Mouse (Mus musculus): ENCODE measurements around the gene Pfkl. TPM values are rescaled to one million over a fixed set of nuclear protein-coding genes. Genes with fewer than 3 reads are reported as not detected.
"Not testable (repeated sequence)": the region's sequence is repeated elsewhere in the genome, so short reads cannot be mapped to it uniquely, and the experiment has no call there.

Gene Pfkl
- polyA plus RNA-seq, 1 experiment from 2014 or later: 131 TPM

DNA sequence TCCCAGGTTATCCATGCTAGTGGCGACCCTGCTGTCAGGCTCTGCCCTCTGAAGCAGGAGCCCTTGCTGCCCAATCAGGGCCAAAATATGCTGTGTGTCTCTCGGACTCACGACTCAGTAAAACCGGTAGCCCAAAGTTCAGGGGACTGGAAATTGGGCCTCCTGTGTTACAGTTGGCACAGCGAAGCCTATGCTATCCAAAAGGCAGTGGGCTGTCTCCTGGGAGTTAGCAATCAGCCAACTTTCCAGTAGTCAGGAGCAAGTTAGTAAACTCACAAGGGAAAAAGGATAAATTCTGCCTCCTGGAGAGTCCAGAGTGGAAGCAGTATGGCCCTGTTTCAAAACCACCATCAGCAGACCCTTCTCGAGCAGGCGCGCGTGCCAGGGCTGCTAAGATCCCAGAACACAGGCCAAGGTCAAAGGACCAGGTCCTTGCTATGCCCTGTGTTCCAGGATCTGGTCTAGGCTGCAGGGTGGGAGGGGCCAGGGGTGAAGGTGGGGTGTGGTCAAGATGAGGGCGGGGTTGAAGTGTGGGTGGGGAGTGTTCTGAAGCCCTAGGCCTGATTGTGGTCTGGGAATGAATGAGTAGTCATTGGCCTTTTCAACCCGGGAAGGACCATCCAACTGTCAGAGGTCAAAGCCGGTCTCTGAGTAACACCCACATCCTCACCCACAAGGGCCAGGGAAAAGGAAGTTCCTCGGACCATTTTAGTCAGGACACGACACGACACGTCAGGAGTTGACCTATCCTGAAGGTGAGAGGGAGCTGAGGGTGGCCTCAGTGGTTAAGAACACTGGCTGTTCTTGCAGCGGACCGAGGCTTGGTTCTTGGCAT is 3.0 kb upstream of the Pfkl start:
- in situ Hi-C loops (cut with MboI; ENCODE audit: low pct_unique_long_range_greater_than_20kb): no loop called here
- no peak for ATAC-seq
- CTCF ChIA-PET: no interaction called here
- no peak for DNase-seq (ENCODE audit: low read depth, low spot score)
- POLR2A ChIA-PET: interaction anchor here (0.7 kb wide), 1 partner anchor 408 kb away, joined by 3 read pairs; no protein-coding TSS in a partner anchor
- H3K27me3 ChIP-seq: no peaks in the 10 kb centered on the region
- no peak for TF ChIP-seq CTCF (IDR thresholded peaks at IDR 0.05)

- DNase-seq (ENCODE audit: low read depth, low spot score); in situ Hi-C loops (cut with MboI; ENCODE audit: low pct_unique_long_range_greater_than_20kb); ATAC-seq; H3K27me3 ChIP-seq: not testable (repeated sequence)
- POLR2A ChIA-PET: interaction anchor here (0.5 to 2.9 kb wide), 2 partner anchors 8 to 719 kb away, joined by 3 to 8 read pairs; no protein-coding TSS in a partner anchor
- CTCF ChIA-PET: interaction anchor here (1.2 to 2.3 kb wide), 2 partner anchors 8 to 17 kb away, joined by 4 to 8 read pairs; no protein-coding TSS in a partner anchor
Measured at GRCm38 (mm10) chr10:78011116-78011515, 1.2 kb upstream of the Pfkl start.

- ChIA-PET CTCF (interaction anchor here (1.2 to 2.3 kb wide), 2 partner anchors 8 to 17 kb away, joined by 4 to 8 read pairs; no protein-coding TSS in a partner anchor), POLR2A (interaction anchor here (0.6 to 2.9 kb wide), 5 partner anchors 8 to 473 kb away, joined by 3 to 8 read pairs (median 3); no protein-coding TSS in a partner anchor)
- DNase-seq (ENCODE audit: low read depth, low spot score): no peak
- ATAC-seq: no peak
- in situ Hi-C loops (cut with MboI; ENCODE audit: low pct_unique_long_range_greater_than_20kb): no loop called here
- no peak for TF ChIP-seq CTCF (IDR thresholded peaks at IDR 0.05)
- no peaks in the 10 kb centered on the region for H3K27me3 ChIP-seq
Measured at GRCm38 (mm10) chr10:78010335-78010734, 452 bp upstream of the Pfkl start.

GRCm38 (mm10) chr10:78009184-78009944 is 519 bp downstream of the Pfkl start:
- ChIA-PET CTCF (interaction anchor here (1.0 to 2.3 kb wide), 5 partner anchors 10 to 22 kb away, joined by 3 to 8 read pairs (median 3); no protein-coding TSS in a partner anchor), POLR2A (interaction anchor here (0.6 to 2.9 kb wide), 5 partner anchors 8 to 396 kb away, joined by 3 to 8 read pairs (median 3); no protein-coding TSS in a partner anchor)
- in situ Hi-C loops (cut with MboI; ENCODE audit: low pct_unique_long_range_greater_than_20kb): no loop called here
- H3K27me3 ChIP-seq: no peaks in the 10 kb centered on the region
- TF ChIP-seq CTCF (IDR thresholded peaks at IDR 0.05): no peak
- peak; percentile 28 for DNase-seq (ENCODE audit: low read depth, low spot score)
- peak; percentile 94 for ATAC-seq

DNA sequence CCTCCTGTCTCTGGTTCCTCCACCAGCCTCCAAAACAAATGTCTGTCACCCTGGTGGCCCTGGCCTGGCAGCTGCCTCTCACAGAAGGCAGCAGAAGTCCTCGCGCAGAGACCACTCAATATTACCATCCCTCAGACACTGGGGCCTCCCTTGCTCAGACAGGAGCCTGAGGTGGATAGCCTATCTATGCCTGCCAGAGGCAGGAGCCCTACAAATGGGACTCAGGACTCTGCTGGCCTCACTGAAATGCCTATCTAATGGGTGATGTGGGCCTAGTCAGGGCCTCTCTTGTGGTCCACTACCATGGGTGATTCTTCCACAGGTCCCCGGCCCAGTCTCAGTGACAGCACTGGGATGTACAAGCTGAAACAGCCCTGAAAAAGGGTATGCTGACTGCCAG is 1.7 kb downstream of the Pfkl start:
- in situ Hi-C loops (cut with MboI; ENCODE audit: low pct_unique_long_range_greater_than_20kb): no loop called here
- ChIA-PET CTCF (interaction anchor here (1.2 to 2.3 kb wide), 3 partner anchors 10 to 21 kb away, joined by 3 to 5 read pairs (median 3); no protein-coding TSS in a partner anchor), POLR2A (interaction anchor here (2.9 kb wide), 1 partner anchor 11 kb away, joined by 8 read pairs; no protein-coding TSS in a partner anchor)
- TF ChIP-seq CTCF (IDR thresholded peaks at IDR 0.05): no peak
- H3K27me3 ChIP-seq: no peaks in the 10 kb centered on the region
- no peak for DNase-seq (ENCODE audit: low read depth, low spot score)
- no peak for ATAC-seq

DNA sequence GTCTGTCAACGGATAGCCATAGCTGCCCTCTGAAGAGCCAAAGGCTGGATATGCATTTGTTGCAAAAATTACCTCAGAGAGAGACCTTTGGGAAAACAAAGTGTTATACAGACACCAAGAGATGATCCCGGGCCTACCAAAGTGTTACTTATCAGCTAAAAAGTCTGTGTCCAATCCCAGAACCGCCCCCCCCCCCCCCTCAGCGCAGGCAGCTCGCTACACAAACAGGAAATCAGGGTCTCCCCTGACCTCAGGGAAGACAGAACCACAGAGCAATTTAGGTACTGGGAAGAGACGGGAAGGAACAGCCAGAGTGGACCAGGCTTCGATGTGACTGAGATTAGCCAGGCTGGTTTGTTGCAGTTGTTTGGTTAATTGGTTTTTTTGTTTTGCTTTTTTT is 2.7 kb downstream of the Pfkl start:
- POLR2A ChIA-PET: no interaction called here
- in situ Hi-C loops (cut with MboI; ENCODE audit: low pct_unique_long_range_greater_than_20kb): no loop called here

DNA sequence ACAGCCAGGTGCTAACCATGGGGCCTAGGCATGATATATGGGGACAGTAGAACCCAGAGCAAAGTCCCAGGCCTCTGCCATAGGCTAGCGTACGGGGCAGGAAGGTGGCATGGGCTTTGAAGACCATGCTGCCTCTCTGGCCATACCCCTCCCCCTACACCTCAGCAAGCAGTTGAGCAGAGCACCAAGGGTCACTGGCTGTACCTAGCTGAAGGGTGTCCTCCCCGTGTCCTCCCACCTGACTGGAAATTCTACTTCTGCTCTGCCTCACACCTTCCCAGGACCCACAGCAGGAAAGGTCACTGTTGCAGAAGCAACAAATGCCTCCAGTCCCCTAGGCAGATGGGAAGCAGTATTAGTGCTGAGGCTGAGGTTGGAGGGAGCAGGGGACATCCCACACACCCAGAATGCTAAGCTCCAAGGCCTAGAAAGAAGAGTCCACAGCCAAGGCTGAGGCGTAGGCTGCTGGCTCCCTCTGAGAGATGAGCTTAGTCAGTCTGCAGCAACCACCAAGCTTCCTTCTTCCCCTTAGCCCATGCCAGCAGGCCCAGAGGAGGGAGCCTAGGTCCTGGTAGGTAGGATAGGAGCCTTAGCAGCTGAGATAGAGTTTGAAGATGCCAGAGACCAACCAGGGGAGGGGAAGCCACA is 4.0 kb downstream of the Pfkl start:
- POLR2A ChIA-PET: interaction anchor here (0.7 kb wide), 1 partner anchor 13 kb away, joined by 4 read pairs; no protein-coding TSS in a partner anchor
- no peak for ATAC-seq
- in situ Hi-C loops (cut with MboI; ENCODE audit: low pct_unique_long_range_greater_than_20kb): no loop called here

More for the DNA sequence above, 2.7 kb downstream of the Pfkl start:
- DNase-seq (ENCODE audit: low read depth, low spot score) (no peak), ATAC-seq (no peak)
- CTCF ChIA-PET: interaction anchor here (1.5 to 2.3 kb wide), 2 partner anchors 11 kb away, joined by 5 read pairs; no protein-coding TSS in a partner anchor
- no peak for TF ChIP-seq CTCF (IDR thresholded peaks at IDR 0.05)
- H3K27me3 ChIP-seq: no peaks in the 10 kb centered on the region

GRCm38 (mm10) chr10:78004479-78005100 is 5.3 kb downstream of the Pfkl start:
- no peak for ATAC-seq
- in situ Hi-C loops (cut with MboI; ENCODE audit: low pct_unique_long_range_greater_than_20kb): no loop called here
- POLR2A ChIA-PET: interaction anchor here (0.5 kb wide), 1 partner anchor 456 kb away, joined by 5 read pairs; no protein-coding TSS in a partner anchor
- H3K27me3 ChIP-seq: no peaks in the 10 kb centered on the region
- no peak for DNase-seq (ENCODE audit: low read depth, low spot score)
- CTCF ChIA-PET: interaction anchor here (0.9 to 2.2 kb wide), 2 partner anchors 20 to 158 kb away, joined by 3 to 7 read pairs; no protein-coding TSS in a partner anchor
- no peak for TF ChIP-seq CTCF (IDR thresholded peaks at IDR 0.05)

More for the DNA sequence above, 4.0 kb downstream of the Pfkl start:
- CTCF ChIA-PET: interaction anchor here (1.5 to 2.3 kb wide), 2 partner anchors 9 to 13 kb away, joined by 5 read pairs; no protein-coding TSS in a partner anchor
- no peak for TF ChIP-seq CTCF (IDR thresholded peaks at IDR 0.05)
- no peaks in the 10 kb centered on the region for H3K27me3 ChIP-seq
- DNase-seq (ENCODE audit: low read depth, low spot score): no peak

DNA sequence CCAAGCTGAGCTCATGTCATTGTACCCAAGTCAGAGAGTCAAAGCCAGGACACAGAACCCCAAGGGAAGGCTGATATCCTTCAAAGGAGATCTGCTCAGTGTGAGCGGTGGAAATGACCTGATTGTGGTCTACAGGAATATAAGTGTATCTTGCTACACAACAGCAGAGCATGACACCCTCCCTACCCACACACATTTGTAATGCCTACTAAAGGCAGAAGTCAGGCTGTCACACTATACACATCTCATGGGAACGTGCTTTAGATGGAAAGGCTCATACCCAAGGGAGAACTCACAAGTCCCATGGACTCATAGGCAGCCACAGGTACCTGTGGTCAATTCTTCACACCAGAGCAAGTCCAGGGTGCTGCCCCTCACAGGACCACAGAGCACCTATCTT is 7.6 kb downstream of the Pfkl start:
- POLR2A ChIA-PET: no interaction called here
- no peak for TF ChIP-seq CTCF (IDR thresholded peaks at IDR 0.05)
- H3K27me3 ChIP-seq: no peaks in the 10 kb centered on the region
- ATAC-seq (no peak), DNase-seq (ENCODE audit: low read depth, low spot score) (no peak)
- CTCF ChIA-PET: interaction anchor here (4.0 kb wide), 1 partner anchor 17 kb away, joined by 17 read pairs; no protein-coding TSS in a partner anchor
- in situ Hi-C loops (cut with MboI; ENCODE audit: low pct_unique_long_range_greater_than_20kb): no loop called here
